Mouse (Mus musculus) spleen, postnatal 10 days (tissue): Measurements from ENCODE around the gene Arhgap21.

ENCODE experiments used
- DNase-seq, 2 experiments: peaks; one replicate each; pipeline ENCODE4 v3.0.0; 2021 to 2022; ENCODE audit warnings: low spot score in 2 of 2

The Arhgap21 gene

DNA sequence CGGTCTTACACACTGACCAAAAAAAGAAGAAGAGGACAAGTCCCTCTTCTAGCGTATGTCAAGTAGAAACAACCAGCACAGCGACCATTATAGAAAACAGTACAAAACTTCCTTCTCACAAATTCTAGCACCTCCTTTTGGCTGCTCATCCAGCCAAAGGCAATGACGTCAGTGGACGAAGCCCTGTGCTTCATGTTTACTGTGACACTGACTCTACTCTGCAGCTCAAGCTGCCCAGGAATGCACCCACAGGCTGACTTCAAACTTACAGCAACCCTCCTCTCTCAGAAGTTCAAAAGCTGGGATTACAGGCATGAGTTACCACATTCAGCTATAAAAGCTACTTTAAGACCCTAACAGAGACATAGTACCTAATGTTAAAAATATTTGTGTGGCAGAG, 72.2 kb downstream of the Arhgap21 start:
- no peak for DNase-seq

DNA sequence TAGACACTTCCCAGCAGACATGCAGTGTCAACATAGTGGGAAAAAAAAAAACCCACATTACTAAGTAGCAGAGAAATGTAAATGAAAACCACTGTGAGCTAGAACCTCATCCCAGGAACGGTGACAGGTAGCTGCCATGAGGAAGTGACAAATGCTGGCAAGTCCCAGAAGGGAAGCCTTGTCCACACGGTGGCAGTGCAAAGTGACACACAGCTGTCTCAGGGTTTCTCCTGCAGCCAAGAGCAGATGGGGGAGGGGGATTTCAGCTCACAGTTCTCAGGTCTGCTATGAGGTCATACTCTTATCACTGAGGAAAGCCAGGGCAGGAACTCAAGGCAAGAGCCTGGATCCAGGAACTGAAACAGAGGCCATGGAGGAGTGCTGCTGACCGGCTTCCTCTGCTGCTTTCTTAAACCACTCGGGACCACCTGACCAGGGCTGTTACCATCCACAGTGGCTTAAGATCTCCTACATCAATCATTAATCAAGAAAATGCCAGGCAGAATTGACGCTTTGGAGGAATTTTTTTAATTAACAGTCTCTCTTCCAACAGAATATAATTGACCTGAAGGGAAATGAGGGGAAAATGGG, 74.5 kb downstream of the Arhgap21 start:
- peak in 1 of 2 experiments; percentile 29 for DNase-seq

DNA sequence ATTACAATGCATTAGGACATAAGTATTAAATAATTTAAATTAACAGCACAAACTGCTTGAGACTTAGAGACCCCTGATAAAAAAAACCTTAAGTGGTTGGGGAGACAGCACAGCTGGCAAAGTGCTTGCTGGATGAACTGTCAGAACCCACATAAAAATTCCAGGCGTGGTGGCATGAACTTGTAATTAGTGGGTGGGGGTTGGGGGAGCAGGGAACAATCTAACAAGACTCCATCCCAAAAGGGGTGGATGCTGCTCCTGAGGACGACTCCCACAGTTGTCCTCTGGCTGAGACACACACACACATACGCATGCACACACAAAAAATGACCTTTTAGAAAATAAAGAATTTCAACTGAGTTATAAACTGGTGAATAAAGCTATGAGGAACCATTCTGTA, 79.9 kb downstream of the Arhgap21 start:
- DNase-seq = no peak

DNA sequence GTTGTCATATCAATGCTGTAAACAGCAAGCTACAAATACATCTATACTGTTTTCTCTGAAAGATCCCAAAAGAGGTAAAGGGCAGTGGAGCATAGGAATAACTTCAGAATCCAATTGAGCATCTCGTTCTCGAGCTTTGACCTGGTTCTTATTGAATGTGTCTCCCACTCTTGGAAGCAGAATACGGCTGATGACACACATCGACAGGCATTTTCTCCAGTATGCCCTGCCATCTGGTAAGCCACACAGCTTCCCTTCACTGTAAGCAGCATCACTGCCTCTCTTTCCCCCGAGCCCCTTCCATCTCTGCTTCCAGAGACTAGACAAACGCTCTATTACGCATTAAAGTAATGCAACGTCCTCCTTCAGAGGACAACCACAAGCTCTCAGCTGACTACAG, 85.4 kb downstream of the Arhgap21 start:
- DNase-seq = no peak

DNA sequence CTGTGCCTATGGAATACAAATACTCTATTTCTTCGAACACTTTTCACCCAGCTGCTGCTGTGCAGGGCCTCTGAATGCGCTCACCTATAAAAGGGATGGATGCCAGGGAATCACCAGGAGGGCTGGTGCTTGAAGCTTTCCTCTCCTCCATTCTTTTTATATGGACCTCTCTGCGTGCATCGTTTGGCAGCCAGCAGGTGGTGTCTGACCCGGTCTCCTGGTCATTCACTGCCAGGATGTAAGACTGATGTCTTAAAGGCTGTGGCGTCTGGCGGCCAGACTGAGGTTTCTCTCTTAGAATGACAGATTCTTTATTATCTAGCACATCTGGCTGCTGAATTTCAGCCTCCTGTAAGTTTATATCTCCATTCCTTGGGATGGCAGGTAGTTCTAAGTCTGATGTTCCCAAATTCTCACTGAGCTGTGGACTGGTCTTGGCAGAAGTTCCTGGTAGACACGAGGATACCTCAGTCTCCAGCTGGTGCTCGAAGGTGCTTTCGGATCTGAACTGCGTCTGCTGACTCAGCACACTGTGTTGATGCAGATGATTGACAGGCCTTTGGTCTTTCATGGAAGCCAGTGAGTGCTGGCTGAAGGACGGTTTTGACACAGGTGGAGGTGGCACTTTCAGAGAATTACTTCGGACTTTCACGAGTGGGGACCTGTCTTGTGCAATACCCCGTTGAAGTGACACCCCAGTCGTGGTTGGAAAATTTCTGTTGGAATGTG, 88.6 kb downstream of the Arhgap21 start:
- no peak for DNase-seq

DNA sequence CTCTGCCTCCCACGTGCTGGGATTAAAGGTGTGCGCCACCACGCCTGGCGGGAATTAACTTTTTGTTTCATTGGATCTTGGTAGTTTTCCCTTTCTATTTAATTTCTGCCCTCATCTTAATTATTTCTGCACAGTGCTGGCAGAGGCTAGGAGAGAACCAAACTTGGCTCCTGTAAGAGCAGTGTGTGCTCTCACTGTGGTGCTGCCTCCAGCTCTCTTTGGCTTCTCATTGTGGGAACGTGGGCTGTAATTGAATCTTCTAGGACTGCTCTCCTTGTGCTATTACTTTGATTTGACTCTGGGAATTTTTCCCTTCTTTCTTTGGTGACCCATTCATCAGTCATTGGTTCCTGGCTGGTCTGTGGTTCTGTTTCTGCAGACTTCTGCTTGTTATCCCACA, 94.1 kb downstream of the Arhgap21 start:
- DNase-seq = no peak

DNA sequence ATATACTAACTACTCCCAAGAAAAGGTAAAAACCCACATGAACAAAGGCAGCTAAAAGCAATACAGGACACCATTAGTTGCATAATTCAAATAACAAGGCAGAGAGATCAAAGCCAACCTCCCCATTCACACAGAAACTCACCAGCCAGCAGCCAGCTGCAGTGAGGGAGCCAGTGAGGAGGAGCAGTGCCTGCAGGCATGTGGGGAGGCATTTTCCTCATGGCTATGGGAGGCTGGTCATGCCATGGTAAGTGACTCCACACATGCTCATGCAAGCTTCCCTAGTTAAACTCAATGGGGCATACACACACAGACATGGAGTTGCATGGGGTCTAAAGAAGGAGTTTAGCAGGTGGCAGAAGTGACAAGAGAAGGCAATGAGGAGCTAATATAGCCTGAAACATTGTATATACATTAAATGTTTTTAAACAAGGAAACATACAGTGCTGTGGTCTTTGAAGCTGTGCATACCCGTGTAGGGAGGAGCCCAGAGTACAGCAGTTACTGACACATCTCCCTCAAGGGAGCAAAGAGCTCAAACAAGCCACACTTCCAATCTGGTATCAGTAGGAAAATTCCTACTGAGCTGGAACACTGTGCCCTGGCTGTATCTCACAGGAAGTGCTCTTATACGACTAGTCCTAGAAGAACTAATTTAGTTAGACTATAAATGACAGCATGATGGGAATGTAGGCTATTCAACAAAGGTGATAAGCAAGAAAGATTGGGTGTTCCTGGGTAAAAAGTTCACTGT, 99.3 kb downstream of the Arhgap21 start:
- DNase-seq = no peak

DNA sequence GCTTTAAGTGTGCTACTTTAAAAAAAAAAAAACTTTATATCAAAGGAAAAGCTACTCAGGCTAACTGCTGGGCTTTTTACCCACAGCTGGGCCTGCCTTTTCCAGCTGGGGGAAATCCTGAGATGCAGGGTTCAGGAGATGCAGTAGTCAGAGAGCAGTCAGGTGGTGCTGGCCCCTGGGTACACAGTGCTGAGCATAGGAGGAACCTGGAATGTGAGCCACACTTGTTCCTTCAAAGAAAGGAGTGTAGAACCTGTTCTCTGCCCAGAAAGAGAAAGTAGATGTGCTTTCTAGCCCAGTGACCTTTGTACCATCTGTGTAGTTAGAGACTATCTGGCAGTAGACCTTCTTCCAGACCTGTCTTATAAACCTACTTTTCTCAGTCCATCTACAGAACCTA, 100.6 kb downstream of the Arhgap21 start:
- no peak for DNase-seq

DNA sequence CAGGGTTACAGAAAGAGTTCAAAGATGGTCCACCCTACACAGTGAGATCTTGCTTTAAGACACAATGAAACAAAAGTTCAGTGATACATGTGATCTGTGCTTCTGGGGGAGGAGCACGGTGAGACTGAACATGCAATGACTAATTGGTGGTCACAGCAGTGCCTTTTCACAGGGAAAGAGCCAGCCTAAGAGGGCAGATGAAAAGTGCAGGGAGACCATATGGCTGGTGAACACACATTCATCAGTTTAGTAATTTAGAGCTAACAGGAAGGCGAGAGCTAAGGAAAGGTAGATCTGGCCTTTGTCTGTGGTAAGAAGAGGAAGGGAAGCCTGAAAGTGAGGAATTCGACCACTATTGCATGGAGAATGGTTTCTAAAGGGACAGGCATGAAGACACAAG, 102.9 kb downstream of the Arhgap21 start:
- no peak for DNase-seq

DNA sequence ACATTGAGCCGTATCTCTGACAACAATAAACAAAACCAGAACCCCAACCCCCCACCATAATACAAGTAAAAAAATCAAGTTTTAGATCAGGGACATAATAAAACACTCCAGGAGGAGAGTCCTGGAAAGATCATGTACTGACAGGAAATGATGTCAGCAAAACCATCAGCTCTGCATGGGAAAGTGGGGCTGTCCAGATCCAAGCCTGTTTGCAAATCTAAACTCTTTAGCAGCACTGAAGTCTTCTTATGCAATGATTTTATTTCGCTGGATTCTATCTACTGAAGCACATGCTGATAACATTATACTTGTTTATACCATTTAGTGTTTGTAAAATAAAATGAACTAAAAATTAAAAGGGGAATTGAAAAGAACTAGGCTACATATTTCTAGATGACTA, 104.1 kb downstream of the Arhgap21 start:
- DNase-seq = no peak

DNA sequence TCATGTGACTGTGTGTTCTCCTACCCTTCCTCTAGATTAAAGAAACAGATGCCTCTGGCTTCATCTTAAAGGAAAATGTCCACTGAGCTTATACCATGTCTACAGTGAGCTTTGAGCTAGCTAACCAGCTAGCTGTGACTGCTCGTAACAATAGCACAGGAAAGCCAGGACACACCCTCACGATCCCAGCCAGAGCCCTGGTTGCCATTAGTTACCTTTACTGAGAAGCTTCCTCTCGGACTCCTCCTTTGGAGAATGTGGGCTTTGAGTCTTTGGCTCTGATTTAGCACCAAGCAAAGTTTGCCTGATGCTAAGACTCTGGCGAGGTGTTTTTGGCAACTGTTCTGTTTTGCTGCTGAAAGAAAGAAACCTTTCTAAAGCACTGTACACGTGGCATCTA, 107.9 kb downstream of the Arhgap21 start:
- no peak for DNase-seq

DNA sequence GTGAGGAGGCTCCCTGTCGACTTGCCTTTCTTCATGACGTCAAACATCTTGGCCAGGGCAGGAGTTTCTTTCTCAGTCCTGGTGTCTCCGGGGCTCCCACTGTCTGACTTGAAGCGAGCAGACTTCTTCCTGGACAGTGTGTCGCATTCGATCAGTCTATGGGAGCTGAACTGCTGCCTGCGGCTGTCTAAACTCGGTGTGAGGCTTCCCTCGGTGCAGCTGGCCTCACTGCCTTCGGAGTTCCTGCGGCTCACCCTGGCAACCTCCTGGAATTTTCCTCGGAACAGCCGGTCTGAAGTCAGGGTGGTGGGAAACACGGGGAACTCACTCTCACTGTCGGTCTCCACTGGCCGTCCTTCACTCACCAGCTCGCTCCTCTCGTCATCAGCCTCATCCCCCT, 119.3 kb downstream of the Arhgap21 start:
- no peak for DNase-seq

DNA sequence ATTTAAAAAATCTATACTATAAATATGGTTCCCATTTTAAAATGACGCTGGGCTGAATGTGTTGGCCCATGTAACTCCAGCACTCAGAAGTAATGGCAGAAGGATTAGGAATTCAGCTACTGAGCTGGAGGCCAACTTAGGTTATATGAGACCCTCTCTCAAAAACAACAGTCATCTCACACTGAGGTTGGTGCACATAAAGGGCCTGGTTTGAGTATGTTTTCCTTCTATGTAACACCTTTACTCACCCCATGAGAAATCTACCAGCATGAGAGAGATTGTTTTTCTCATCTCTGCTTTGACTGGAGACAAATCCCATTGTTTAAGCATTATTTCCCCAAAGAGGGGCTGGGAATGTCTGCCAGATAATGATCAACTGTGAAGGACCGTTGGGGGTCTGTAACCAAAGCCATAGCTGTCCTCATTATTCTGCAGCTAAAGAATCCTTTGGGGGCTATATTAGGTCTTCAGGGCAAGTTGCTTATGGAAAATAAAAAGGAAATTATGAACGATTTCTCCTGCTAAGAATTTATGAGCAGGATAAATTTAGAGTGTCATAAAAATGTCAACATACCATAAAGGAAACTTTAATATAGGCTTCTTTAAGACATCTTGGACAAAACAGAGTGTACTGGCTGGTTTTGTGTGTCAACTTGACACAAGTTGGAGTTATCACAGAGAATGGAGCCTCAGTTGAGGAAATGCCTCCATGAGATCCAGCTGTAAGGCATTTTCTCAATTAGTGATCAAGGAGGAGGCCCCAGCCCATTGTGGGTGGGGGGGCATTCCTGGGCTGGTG, 136.9 kb downstream of the Arhgap21 start:
- no peak for DNase-seq

DNA sequence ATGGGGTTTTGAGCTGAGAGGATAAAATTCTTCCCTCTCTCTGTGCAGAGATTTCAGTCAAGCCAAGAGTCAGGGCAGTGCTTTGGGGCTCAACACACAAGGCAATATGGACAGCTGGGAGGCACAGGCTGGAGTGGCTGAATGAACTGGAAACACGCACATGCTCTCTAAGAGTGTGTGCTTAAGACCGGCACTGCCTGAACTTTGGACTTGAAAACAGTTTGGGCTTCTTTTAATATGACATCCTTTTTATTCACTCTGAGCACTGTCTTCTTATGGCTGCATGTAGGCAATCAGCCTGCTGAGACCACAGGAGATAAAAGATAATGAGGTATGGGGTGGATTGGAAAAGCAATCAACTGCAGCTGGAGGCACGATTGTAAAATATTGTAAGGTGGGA, 137.8 kb downstream of the Arhgap21 start:
- DNase-seq = no peak

DNA sequence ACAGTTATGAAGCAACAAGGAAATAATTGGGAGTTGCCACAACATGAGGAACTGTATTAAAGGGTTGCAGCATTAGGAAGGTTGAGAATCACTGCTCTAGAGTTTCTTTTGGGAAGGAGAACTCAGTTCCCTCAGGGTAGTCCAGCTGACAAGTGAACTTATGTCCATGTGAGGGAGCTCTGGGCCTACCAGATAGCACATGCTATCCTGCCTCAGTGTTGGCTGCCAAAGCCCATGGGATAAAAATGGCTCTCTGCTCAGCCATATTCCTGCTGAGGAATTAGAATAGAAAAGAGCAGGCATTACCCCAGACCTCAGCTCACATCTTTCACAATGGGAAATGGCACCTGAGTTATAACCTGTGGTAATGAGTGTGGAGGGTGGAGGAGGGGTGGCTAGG, 142.4 kb downstream of the Arhgap21 start:
- DNase-seq = no peak

DNA sequence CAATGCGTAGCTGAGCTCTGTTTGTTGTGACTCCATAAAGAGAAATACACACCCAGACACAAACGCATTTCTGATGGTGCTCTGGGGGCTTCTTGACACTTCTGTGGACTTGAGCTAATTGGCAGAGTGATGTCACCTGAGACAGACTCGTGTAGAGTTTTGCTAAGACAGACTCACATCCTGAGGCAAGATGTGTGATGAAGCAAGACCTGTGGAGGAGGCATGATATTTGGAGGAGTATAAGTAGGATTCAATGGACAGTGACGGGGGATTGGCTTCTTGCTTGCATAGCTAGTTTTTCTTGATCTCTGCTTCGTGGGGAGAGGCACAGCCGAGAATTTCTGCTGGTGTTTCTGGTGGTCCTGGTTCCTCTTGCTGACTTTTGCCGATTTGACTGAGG, 150.5 kb downstream of the Arhgap21 start:
- DNase-seq = no peak

DNA sequence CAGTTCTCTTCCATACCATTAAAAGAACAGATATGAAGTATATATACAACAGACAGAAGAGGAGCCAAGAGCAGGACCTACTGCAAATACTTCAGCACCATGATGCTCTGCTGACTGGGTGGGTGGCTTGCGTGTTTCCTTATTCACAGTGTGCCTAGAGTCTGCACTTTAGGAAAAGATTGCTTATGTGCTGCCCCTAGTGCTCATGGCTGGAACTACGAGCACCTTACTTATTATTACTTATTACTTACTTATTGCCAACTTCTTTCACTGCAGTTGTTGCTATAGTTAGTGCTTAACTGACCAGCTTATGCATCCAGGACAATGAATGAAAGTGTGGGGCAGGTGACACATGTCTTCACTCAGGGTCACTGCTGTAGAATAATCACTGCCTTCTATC, 154.7 kb downstream of the Arhgap21 start:
- peak in 1 of 2 experiments; percentile 20 for DNase-seq

DNA sequence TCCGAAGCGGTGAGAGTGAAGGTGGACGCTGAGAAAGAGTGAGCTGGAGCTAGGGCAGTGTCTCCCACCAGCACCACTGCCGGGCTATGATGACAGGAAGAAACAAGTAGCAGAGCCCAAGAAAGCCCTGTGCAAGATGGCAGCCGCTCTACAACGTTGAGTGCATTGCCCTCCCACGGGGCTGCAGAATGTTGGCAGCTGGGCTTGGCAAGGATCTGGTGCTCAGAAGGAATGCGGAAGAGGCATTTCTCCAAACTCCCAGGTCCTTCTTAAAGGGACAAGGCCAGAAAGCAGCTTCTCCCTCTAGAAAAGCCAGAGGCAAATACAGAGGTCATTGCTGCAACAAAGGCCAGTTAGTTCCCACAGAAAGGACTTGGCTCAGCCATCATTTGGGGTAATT, 157.2 kb downstream of the Arhgap21 start:
- DNase-seq = no peak

DNA sequence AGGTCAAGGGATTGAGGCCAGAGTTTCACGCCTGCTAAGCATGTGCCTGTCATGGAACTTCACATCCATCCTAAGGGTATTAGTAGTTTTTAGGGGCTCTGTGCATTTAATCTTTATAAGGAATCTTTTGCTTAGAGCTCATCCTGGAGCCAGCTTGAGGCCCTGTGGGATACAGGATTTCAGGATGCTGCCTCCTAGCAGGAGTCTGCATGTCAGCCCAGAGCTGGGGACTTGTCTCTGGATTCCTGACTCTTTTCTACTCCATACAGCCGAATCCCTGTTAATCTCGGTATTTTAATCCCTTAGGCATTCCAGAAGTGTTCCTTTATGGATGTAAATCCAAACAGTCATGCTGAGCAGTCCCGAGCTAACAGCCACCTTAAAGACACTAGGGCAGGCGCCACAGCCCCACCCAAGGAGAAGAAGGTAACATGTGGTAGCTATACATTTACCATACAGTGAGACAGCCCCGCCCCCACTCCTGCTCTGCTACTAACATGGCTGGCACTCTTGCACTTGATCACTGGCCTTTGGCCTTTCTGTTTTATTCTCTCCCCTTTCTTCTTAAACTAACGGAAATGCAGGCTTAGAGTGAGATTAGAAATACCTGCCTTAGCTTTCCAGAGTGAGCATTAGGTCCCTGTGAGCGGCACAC, 167.3 kb downstream of the Arhgap21 start:
- DNase-seq = no peak
